Mouse (Mus musculus) forebrain, embryonic 14.5 days (tissue): ENCODE measurements around the gene Tnfaip8l3. TPM values are rescaled to one million over a fixed set of nuclear protein-coding genes. Genes with fewer than 3 reads are reported as not detected.

Source experiments
- ATAC-seq: fragments of 200-750 bp; cut with Nextera tagmentation; 2 replicates; pipeline ENCODE4 v1.8.0; 2017; ENCODE audit warnings: mild to moderate bottlenecking, moderate library complexity
- DNase-seq: peaks from one replicate; pipeline ENCODE4 v3.0.0-alpha.2; 2015; ENCODE audit warnings: low spot score
- H3K27ac ChIP-seq: fragments of 300-500 bp; sonication (generic); 2 replicates; pipeline ENCODE4 v1.5.1; 2014; ENCODE audit warnings: low read depth, mild to moderate bottlenecking, control low read depth, low read length, moderate library complexity
- H3K27me3 ChIP-seq: fragments of 300-500 bp; sonication (generic); replicated peaks from 2 replicates; pipeline ENCODE4 v1.6.1; 2014; ENCODE audit warnings: low read length, control low read depth, mixed read lengths; ENCODE audit not compliant: control insufficient read depth, insufficient read depth
- H3K36me3 ChIP-seq: fragments of 300-500 bp; sonication (generic); 2 replicates; pipeline ENCODE4 v1.6.1; 2014; ENCODE audit warnings: low read length, control low read depth; ENCODE audit not compliant: control insufficient read depth, insufficient read depth
- H3K4me1 ChIP-seq: fragments of 300-500 bp; sonication (generic); 2 replicates; pipeline ENCODE4 v1.6.1; 2014; ENCODE audit warnings: antibody characterized with exemption, low read length, control low read depth; ENCODE audit not compliant: control insufficient read depth, insufficient read depth
- H3K4me2 ChIP-seq: fragments of 300-500 bp; sonication (generic); 2 replicates; pipeline ENCODE4 v1.6.1; 2014; ENCODE audit warnings: mild to moderate bottlenecking, control low read depth, low read length
- H3K4me3 ChIP-seq: fragments of 300-500 bp; sonication (generic); 2 replicates; pipeline ENCODE4 v1.5.1; 2014; ENCODE audit warnings: low read depth, low read length, control low read depth
- H3K9ac ChIP-seq: fragments of 300-500 bp; sonication (generic); 2 replicates; pipeline ENCODE4 v1.6.1; 2014; ENCODE audit warnings: mild to moderate bottlenecking, low read length, control low read depth, moderate library complexity
- H3K9me3 ChIP-seq: fragments of 300-500 bp; sonication (generic); replicated peaks from 2 replicates; pipeline ENCODE4 v1.6.1; 2016; ENCODE audit warnings: low read length, control low read depth, mixed read lengths; ENCODE audit not compliant: control insufficient read depth
- WGBS: fragments of 180-500 bp; shearing (Covaris S2); extraction: QIAGEN DNeasy Blood & Tissue Kit; methylation state at CpG from one replicate; pipeline ENCODE4 v1.1.7; 2014; 5-methylcytosine and 5-hydroxymethylcytosine counted together
- polyA plus RNA-seq: library from polyadenylated mRNA; unstranded; fragments of >200 nt; fragmentation: Nextera tagmentation; extraction: Ambion mirVana; gene quantifications from 2 replicates; pipeline ENCODE4 v1.2.1, GENCODE M21; 2014

The Tnfaip8l3 gene
- polyA plus RNA-seq = 0.37 and 0.52 TPM in 2 replicates

DNA sequence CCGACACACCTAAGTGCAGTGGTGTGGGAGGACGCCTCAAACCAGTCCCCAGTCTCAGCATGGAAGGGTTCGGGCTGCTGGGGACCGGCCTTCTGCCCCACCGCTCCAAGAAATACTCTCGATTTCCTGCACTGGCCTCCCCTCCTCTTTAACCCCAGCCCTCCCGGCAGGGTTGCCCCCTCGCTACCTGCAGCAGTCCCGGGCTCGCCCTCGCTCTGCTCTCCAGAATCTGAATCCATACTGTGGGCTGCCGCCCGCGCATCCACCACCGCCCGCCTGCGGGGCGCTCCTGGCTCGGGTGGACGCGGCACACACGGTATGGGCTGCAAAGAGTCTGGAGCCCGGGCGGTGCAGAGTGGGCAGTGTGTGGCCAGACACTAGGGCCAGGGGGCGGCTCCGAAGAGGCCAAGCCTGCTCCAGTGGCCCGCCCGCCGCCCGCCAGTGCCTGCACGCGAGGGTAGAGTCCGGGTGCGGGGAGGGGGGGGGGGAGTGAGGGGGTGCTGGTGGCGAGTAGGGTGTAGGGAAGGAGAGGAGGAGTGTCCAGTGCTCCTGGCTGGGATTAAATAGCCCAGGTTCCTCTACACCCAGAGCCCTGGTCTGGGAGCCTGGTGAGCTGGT lies at the start of gene Tnfaip8l3:
Gene Tnfaip8l3 (minus strand): TSS at position 357 of the 618 bp plus-strand sequence.
- peak within 1 kb of the TSS; percentile 50 for H3K4me3 ChIP-seq
- peaks cover 19% of the 10 kb centered on the region for H3K4me1 ChIP-seq
- peak; percentile 29 for DNase-seq
- under 1% methylated on average over 33 of the region's 35 CpGs for WGBS
- peak; percentile 80 for ATAC-seq
- H3K9ac ChIP-seq = peak within 1 kb of the TSS; percentile 64
- H3K9me3 ChIP-seq = no peaks in the 10 kb centered on the region
- no peaks in the 10 kb centered on the region for H3K36me3 ChIP-seq
- peak within 1 kb of the TSS; percentile 97 for H3K4me2 ChIP-seq
- H3K27me3 ChIP-seq = 0 out of 2 replicates have a peak, but pooled peaks cover 5% of the 10 kb centered on the region
- H3K27ac ChIP-seq = no peak within 1 kb of the TSS

DNA sequence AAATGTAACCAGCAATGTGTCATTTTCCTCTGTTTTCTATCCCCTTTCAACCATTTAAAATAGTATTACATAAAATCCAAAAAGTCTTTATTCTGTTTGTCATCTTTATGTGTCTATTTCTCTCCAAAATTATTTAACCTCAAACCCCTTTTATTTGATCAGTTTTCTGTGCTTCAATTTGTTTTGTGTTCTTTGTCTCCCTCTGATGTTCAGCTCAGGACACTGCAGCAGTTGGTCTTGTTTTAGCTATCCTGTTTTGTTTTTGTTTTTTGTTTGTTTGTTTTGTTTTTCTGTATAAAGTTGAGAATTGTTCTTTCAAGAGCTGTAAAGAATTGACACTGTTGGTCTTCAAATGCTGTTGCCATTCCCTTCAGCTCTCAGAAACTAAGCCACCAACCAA lies 44.5 kb upstream of the Tnfaip8l3 start:
- H3K27me3 ChIP-seq = no peaks in the 10 kb centered on the region
- peak; percentile 62 for DNase-seq
- H3K27ac ChIP-seq = no peak overlapping the region
- no peak for ATAC-seq
- H3K9ac ChIP-seq = no peak overlapping the region
- H3K4me1 ChIP-seq = no peaks in the 10 kb centered on the region
- H3K4me2 ChIP-seq = no peak overlapping the region
- H3K9me3 ChIP-seq = no peaks in the 10 kb centered on the region; the same call in 1 of the 2 replicates
- H3K36me3 ChIP-seq = no peaks in the 10 kb centered on the region
- no peak overlapping the region for H3K4me3 ChIP-seq

DNA sequence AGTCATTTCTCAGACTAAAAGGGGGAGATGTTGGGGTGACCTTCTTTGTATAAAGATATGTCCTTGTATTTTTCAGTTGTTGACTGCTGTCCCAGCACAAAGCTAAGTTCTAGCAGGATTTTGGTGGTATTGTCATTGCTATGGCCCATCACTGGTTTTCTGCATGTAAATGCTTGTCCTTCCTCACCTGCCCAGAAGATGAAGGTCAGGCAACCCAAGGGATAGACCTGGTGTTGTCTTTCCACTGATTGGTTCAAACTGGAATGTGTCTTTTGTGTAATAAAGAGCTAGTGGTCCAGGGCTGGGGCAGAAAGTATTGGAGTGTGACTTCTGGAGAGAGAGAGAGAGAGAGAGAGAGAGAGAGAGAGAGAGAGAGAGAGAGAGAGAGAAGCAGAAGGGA lies 30.4 kb upstream of the Tnfaip8l3 start:
- Histone ChIP-seq H3K27me3 (no peaks in the 10 kb centered on the region), H3K4me3 (no peak overlapping the region), H3K4me2 (no peak overlapping the region), H3K27ac (no peak overlapping the region), H3K9ac (no peak overlapping the region), H3K36me3 (no peaks in the 10 kb centered on the region), H3K9me3 (no peaks in the 10 kb centered on the region), H3K4me1 (no peaks in the 10 kb centered on the region)
- ATAC-seq (no peak), DNase-seq (no peak)

DNA sequence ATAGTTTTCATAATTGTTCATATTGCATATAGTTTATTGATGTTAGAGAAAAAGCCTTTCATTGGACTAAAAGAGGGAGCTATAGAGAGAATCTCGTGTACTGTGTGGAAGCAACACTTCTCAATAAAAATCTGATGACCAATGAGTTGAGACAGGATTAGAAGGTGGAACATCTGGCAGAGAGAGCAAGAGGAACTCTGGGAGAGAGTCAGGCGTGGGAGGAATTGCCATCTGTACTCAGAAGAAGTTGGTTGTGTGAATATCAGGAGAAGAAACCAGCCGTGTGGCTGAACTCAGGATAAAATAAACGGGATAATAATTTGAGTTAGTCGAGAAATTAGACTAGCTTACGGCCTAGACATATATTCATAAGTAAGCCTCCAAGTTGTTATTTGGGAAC lies 28.9 kb upstream of the Tnfaip8l3 start:
- DNase-seq = no peak
- H3K4me3 ChIP-seq = no peak overlapping the region
- H3K36me3 ChIP-seq = no peaks in the 10 kb centered on the region
- no peak overlapping the region for H3K4me2 ChIP-seq
- H3K27me3 ChIP-seq = no peaks in the 10 kb centered on the region
- H3K27ac ChIP-seq = no peak overlapping the region
- WGBS = 87% methylated on average over 6 of the region's 6 CpGs
- ATAC-seq = no peak
- H3K9me3 ChIP-seq = no peaks in the 10 kb centered on the region
- no peaks in the 10 kb centered on the region for H3K4me1 ChIP-seq
- no peak overlapping the region for H3K9ac ChIP-seq

DNA sequence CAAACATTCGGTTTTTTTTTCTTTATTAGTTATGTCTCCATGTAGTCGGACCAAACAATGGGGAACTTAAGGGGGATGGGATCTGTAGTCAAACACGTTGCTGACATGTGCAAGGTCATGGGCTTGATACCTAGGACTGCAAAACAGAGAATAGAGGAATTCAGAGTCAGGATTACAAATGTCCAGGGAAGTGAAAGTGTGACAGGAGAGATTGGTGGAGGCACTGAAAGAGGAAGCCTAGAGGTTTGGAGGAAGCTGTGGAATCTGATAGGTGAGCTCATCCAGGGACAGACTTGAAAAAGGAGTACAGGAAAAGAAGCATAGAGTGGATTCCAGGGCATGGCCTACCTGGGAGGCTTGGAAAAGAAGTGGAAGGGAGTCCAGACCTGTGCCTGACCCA lies 16.1 kb upstream of the Tnfaip8l3 start:
- Histone ChIP-seq H3K27ac (no peak overlapping the region), H3K4me1 (no peaks in the 10 kb centered on the region), H3K9me3 (no peaks in the 10 kb centered on the region), H3K27me3 (no peaks in the 10 kb centered on the region), H3K9ac (no peak overlapping the region), H3K36me3 (no peaks in the 10 kb centered on the region), H3K4me2 (no peak overlapping the region), H3K4me3 (no peak overlapping the region)
- DNase-seq (no peak), ATAC-seq (no peak)
- WGBS = 87% methylated on average over 3 of the region's 3 CpGs

DNA sequence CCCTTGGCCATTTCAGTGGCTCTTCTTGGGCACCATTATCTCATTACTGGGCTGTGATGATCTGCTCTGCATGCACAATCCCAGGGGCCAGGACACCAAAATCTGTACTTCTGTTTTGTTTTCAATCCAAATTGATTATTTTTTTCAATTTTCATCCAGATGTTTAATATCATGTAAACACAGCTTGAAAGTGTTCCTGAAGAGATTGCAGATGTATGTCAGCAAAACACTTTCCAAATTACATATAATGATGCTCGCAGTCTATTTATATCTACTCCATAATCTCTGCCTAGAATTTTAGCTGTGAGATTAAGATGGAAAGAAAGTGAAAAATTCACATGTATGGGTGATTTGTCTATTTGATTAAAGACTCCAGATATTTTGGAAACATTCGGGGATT lies 9.6 kb upstream of the Tnfaip8l3 start:
- Histone ChIP-seq H3K4me2 (no peak overlapping the region), H3K27me3 (no peaks in the 10 kb centered on the region), H3K36me3 (no peaks in the 10 kb centered on the region), H3K27ac (no peak overlapping the region), H3K9ac (no peak overlapping the region), H3K4me3 (no peak overlapping the region), H3K4me1 (no peaks in the 10 kb centered on the region), H3K9me3 (no peaks in the 10 kb centered on the region)
- 76% methylated on average over 2 of the region's 2 CpGs for WGBS
- DNase-seq = no peak
- ATAC-seq = no peak

DNA sequence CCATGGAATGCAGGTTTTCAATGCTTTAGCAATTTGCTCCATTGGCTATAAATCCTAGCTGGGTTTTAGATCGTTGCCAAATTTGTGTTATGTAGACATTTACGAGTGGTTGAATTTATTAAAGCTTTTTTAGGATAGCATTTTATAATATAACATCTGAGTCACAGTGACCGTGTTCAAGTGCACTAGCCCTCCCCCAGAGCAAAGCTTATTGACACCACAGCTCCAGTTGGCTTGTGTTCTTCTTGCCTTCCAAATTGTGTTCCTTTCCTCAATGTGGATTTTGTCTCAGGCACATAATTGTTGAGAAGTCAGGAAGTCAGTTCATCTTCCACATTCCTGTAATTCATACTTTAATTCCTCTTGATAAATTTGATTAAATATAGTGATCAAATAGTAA lies 6.7 kb upstream of the Tnfaip8l3 start:
- no peaks in the 10 kb centered on the region for H3K27me3 ChIP-seq
- H3K36me3 ChIP-seq = no peaks in the 10 kb centered on the region
- DNase-seq (no peak), ATAC-seq (no peak)
- no peaks in the 10 kb centered on the region for H3K9me3 ChIP-seq
- 88% methylated on average over 3 of the region's 3 CpGs for WGBS
- H3K4me1 ChIP-seq = no peaks in the 10 kb centered on the region
- no peak overlapping the region for H3K27ac ChIP-seq
- no peak overlapping the region for H3K9ac ChIP-seq
- no peak overlapping the region for H3K4me2 ChIP-seq
- no peak overlapping the region for H3K4me3 ChIP-seq

DNA sequence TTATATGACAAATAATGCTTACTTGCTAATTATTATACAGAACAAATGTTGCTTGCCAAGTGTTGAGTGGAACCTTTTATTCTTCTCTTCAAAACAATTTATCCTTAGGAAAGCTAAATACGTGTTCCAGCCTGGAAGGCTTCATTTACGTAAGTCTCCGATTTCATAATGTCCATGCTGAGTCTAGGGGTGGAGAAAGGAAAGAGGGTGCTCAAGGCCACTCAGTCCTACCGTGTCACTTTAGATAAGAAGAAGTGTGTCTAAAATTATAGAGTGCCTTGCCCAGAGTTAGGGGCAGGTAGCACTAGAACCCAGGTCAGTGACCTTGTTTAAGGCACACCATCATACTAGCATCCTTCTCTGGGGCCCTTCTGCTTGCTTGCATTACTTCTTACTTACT lies 5.5 kb upstream of the Tnfaip8l3 start:
- Histone ChIP-seq H3K9ac (no peak overlapping the region), H3K4me3 (no peak overlapping the region), H3K36me3 (no peaks in the 10 kb centered on the region), H3K4me1 (peaks cover 6% of the 10 kb centered on the region; the same call in 1 of the 2 replicates), H3K9me3 (no peaks in the 10 kb centered on the region), H3K27ac (no peak overlapping the region), H3K4me2 (no peak overlapping the region), H3K27me3 (no peaks in the 10 kb centered on the region)
- 78% methylated on average over 4 of the region's 4 CpGs for WGBS
- DNase-seq = no peak
- no peak for ATAC-seq

DNA sequence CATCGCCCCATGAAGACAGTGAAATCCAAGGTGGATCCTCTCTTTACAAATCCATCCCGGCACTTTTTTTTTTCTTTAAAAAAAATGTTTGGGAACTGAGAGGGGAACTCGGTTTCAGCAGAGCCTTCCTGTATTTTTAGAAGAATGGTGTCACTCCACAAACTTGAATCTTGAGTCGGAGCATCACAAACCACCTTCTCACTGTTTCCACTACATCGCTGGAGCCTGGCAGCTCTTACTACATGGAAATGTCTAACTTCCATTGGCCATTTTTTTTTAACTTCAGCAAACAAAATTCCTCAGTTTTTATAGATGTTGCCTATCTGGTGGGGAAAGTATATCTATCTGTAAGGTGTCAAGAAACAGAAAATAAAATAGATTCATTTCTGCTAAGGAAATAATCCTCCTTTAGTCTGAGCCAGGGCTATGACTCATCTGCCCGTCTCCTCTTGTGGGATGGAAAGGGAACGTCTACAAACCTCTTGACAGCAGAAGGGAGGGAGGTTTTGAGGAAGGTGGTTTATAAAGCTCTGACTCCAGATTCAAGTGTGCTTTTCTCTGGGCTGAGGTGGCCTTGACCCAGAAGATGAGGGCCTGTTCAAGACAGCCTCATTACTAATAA lies 3.4 kb upstream of the Tnfaip8l3 start:
- Histone ChIP-seq H3K4me1 (peaks cover 13% of the 10 kb centered on the region), H3K4me2 (no peak overlapping the region), H3K27me3 (0 out of 2 replicates have a peak, but pooled peaks cover 5% of the 10 kb centered on the region), H3K9me3 (no peaks in the 10 kb centered on the region), H3K4me3 (no peak overlapping the region), H3K27ac (no peak overlapping the region), H3K36me3 (no peaks in the 10 kb centered on the region), H3K9ac (no peak overlapping the region)
- WGBS = 83% methylated on average over 7 of the region's 7 CpGs
- no peak for DNase-seq
- ATAC-seq = no peak
